Mouse (Mus musculus) intestine, embryonic 15.5 days (tissue): ENCODE results near the gene Serpina3a. TPM values are rescaled to one million over a fixed set of nuclear protein-coding genes. Genes with fewer than 3 reads are reported as not detected.

ENCODE experiments used
- ATAC-seq: fragments of 200-750 bp; cut with Nextera tagmentation; 2 replicates; pipeline ENCODE4 v1.8.0; 2017; ENCODE audit warnings: moderate TSS enrichment, moderate library complexity
- H3K27ac ChIP-seq: fragments of 300-500 bp; sonication (generic); 2 replicates; pipeline ENCODE4 v1.5.1; 2015; ENCODE audit warnings: mild to moderate bottlenecking, inconsistent platforms
- H3K27me3 ChIP-seq: fragments of 300-500 bp; sonication (generic); replicated peaks from 2 replicates; pipeline ENCODE4 v1.6.1; 2015; ENCODE audit warnings: inconsistent platforms
- H3K36me3 ChIP-seq: fragments of 300-500 bp; sonication (generic); 2 replicates; pipeline ENCODE4 v1.6.1; 2015; ENCODE audit warnings: inconsistent platforms
- H3K4me1 ChIP-seq: fragments of 300-500 bp; sonication (generic); replicated peaks from 2 replicates; pipeline ENCODE4 v1.6.1; 2015; ENCODE audit warnings: inconsistent platforms
- H3K4me2 ChIP-seq: fragments of 300-500 bp; sonication (generic); replicated peaks from 2 replicates; pipeline ENCODE4 v1.6.1; 2015; ENCODE audit warnings: mild to moderate bottlenecking, inconsistent platforms
- H3K4me3 ChIP-seq: fragments of 300-500 bp; sonication (generic); replicated peaks from 2 replicates; pipeline ENCODE4 v1.5.1; 2015; ENCODE audit warnings: inconsistent platforms
- H3K9ac ChIP-seq: fragments of 300-500 bp; sonication (generic); 2 replicates; pipeline ENCODE4 v1.6.1; 2015; ENCODE audit warnings: inconsistent platforms
- H3K9me3 ChIP-seq: fragments of 300-500 bp; sonication (generic); 2 replicates; pipeline ENCODE4 v1.6.1; 2016; ENCODE audit warnings: inconsistent platforms
- WGBS: fragments of 180-500 bp; shearing (Covaris S2); methylation state at CpG from one replicate; pipeline ENCODE4 v1.1.7; 2015; 5-methylcytosine and 5-hydroxymethylcytosine counted together
- polyA plus RNA-seq: library from polyadenylated mRNA; unstranded; fragments of >200 nt; fragmentation: Nextera tagmentation; extraction: Ambion mirVana; gene quantifications from 2 replicates; pipeline ENCODE4 v1.2.1, GENCODE M21; 2015

The Serpina3a gene
- polyA plus RNA-seq, 1 experiment from 2014 or later: not detected

- no peak for ATAC-seq
These were observed 4.0 kb upstream of the Serpina3a start for GRCm38 (mm10) chr12:104108507-104108906.

GRCm38 (mm10) chr12:104114921-104115579, 2.5 kb downstream of the Serpina3a start:
- no peak overlapping the region for H3K9ac ChIP-seq
- no peaks in the 10 kb centered on the region for H3K4me1 ChIP-seq
- H3K9me3 ChIP-seq: no peaks in the 10 kb centered on the region
- H3K4me3 ChIP-seq: no peak overlapping the region
- no peaks in the 10 kb centered on the region for H3K27me3 ChIP-seq
- ATAC-seq: no peak
- WGBS: 46% methylated on average over 3 of the region's 3 CpGs
- H3K27ac ChIP-seq: no peak overlapping the region
- H3K4me2 ChIP-seq: no peak overlapping the region
- no peaks in the 10 kb centered on the region for H3K36me3 ChIP-seq

More at GRCm38 (mm10) chr12:104108507-104108906, 4.0 kb upstream of the Serpina3a start:
- H3K9me3 ChIP-seq: no peaks in the 10 kb centered on the region
- no peaks in the 10 kb centered on the region for H3K4me1 ChIP-seq
- H3K36me3 ChIP-seq: no peaks in the 10 kb centered on the region
- H3K4me3 ChIP-seq: no peak overlapping the region
- H3K27me3 ChIP-seq: no peaks in the 10 kb centered on the region
- H3K4me2 ChIP-seq: no peak overlapping the region
- H3K27ac ChIP-seq: no peak overlapping the region
- H3K9ac ChIP-seq: no peak overlapping the region
- WGBS: 75% methylated on average over 2 of the region's 2 CpGs

GRCm38 (mm10) chr12:104123097-104123496, 10.6 kb downstream of the Serpina3a start:
- no peak overlapping the region for H3K4me3 ChIP-seq
- H3K9me3 ChIP-seq: no peaks in the 10 kb centered on the region
- no peak for ATAC-seq
- WGBS: 82% methylated on average over 1 of the region's 1 CpGs
- no peaks in the 10 kb centered on the region for H3K4me1 ChIP-seq
- H3K9ac ChIP-seq: no peak overlapping the region
- no peak overlapping the region for H3K4me2 ChIP-seq
- H3K27ac ChIP-seq: no peak overlapping the region
- H3K27me3 ChIP-seq: no peaks in the 10 kb centered on the region
- no peaks in the 10 kb centered on the region for H3K36me3 ChIP-seq

- no peak overlapping the region for H3K4me2 ChIP-seq
- H3K4me3 ChIP-seq: no peak overlapping the region
- H3K4me1 ChIP-seq: no peaks in the 10 kb centered on the region
- no peak overlapping the region for H3K9ac ChIP-seq
- H3K9me3 ChIP-seq: no peaks in the 10 kb centered on the region
- 77% methylated on average over 2 of the region's 2 CpGs for WGBS
- no peak overlapping the region for H3K27ac ChIP-seq
- H3K27me3 ChIP-seq: no peaks in the 10 kb centered on the region
- H3K36me3 ChIP-seq: no peaks in the 10 kb centered on the region
- no peak for ATAC-seq
These were observed 11.5 kb downstream of the Serpina3a start for GRCm38 (mm10) chr12:104123996-104124395.

GRCm38 (mm10) chr12:104125021-104125560, 12.6 kb downstream of the Serpina3a start:
- H3K4me1 ChIP-seq: no peaks in the 10 kb centered on the region
- no peak overlapping the region for H3K4me3 ChIP-seq
- H3K9ac ChIP-seq: no peak overlapping the region
- H3K27me3 ChIP-seq: no peaks in the 10 kb centered on the region
- ATAC-seq: no peak
- H3K9me3 ChIP-seq: no peaks in the 10 kb centered on the region
- H3K36me3 ChIP-seq: no peaks in the 10 kb centered on the region
- H3K4me2 ChIP-seq: no peak overlapping the region
- H3K27ac ChIP-seq: no peak overlapping the region
- 74% methylated on average over 5 of the region's 5 CpGs for WGBS

GRCm38 (mm10) chr12:104127696-104128095, 15.2 kb downstream of the Serpina3a start, which contains the start of gene Serpina3b:
Gene Serpina3b (plus strand): TSS chr12:104127996.
- Histone ChIP-seq H3K9ac (no peak within 1 kb of the TSS), H3K4me1 (no peaks in the 10 kb centered on the region), H3K36me3 (no peaks in the 10 kb centered on the region), H3K27ac (no peak within 1 kb of the TSS), H3K4me3 (no peak within 1 kb of the TSS), H3K4me2 (no peak within 1 kb of the TSS), H3K9me3 (no peaks in the 10 kb centered on the region), H3K27me3 (no peaks in the 10 kb centered on the region)
- ATAC-seq: no peak
- WGBS: 72% methylated on average over 5 of the region's 5 CpGs

- Histone ChIP-seq H3K4me3 (no peak overlapping the region), H3K9me3 (no peaks in the 10 kb centered on the region), H3K4me2 (no peak overlapping the region), H3K36me3 (no peaks in the 10 kb centered on the region), H3K27me3 (no peaks in the 10 kb centered on the region), H3K4me1 (no peaks in the 10 kb centered on the region), H3K27ac (no peak overlapping the region), H3K9ac (no peak overlapping the region)
- no peak for ATAC-seq
These were observed 18.5 kb downstream of the Serpina3a start for GRCm38 (mm10) chr12:104131041-104131440.

- 78% methylated on average over 2 of the region's 2 CpGs for WGBS
- ATAC-seq: no peak
- no peaks in the 10 kb centered on the region for H3K27me3 ChIP-seq
- no peak overlapping the region for H3K4me2 ChIP-seq
- H3K4me3 ChIP-seq: no peak overlapping the region
- no peaks in the 10 kb centered on the region for H3K4me1 ChIP-seq
- no peak overlapping the region for H3K9ac ChIP-seq
- no peak overlapping the region for H3K27ac ChIP-seq
- H3K36me3 ChIP-seq: no peaks in the 10 kb centered on the region
- no peaks in the 10 kb centered on the region for H3K9me3 ChIP-seq
These were observed 25.7 kb downstream of the Serpina3a start for GRCm38 (mm10) chr12:104138216-104138615.

- WGBS: 83% methylated on average over 4 of the region's 4 CpGs
- H3K27me3 ChIP-seq: no peaks in the 10 kb centered on the region
- H3K4me3 ChIP-seq: no peak overlapping the region
- no peaks in the 10 kb centered on the region for H3K36me3 ChIP-seq
- no peak; the same call in 1 of the 2 replicates for ATAC-seq
- no peaks in the 10 kb centered on the region for H3K4me1 ChIP-seq
- no peak overlapping the region for H3K9ac ChIP-seq
- H3K27ac ChIP-seq: no peak overlapping the region
- H3K9me3 ChIP-seq: no peaks in the 10 kb centered on the region
- no peak overlapping the region for H3K4me2 ChIP-seq
These were observed 28.1 kb downstream of the Serpina3a start for GRCm38 (mm10) chr12:104140543-104141103.

- H3K9me3 ChIP-seq: no peaks in the 10 kb centered on the region
- no peak overlapping the region for H3K27ac ChIP-seq
- no peaks in the 10 kb centered on the region for H3K27me3 ChIP-seq
- no peaks in the 10 kb centered on the region for H3K36me3 ChIP-seq
- no peak overlapping the region for H3K9ac ChIP-seq
- WGBS: 85% methylated on average over 1 of the region's 1 CpGs
- no peak overlapping the region for H3K4me3 ChIP-seq
- no peak for ATAC-seq
- H3K4me1 ChIP-seq: no peaks in the 10 kb centered on the region
- H3K4me2 ChIP-seq: no peak overlapping the region
These were observed 29.0 kb downstream of the Serpina3a start for GRCm38 (mm10) chr12:104141506-104141905.

- Histone ChIP-seq H3K9me3 (no peaks in the 10 kb centered on the region), H3K9ac (no peak overlapping the region), H3K27me3 (no peaks in the 10 kb centered on the region), H3K4me3 (no peak overlapping the region), H3K36me3 (no peaks in the 10 kb centered on the region), H3K4me2 (no peak overlapping the region), H3K4me1 (no peaks in the 10 kb centered on the region), H3K27ac (no peak overlapping the region)
- ATAC-seq: no peak
- WGBS: 59% methylated on average over 1 of the region's 1 CpGs
These were observed 29.9 kb downstream of the Serpina3a start for GRCm38 (mm10) chr12:104142427-104142826.

GRCm38 (mm10) chr12:104143286-104143685, 30.8 kb downstream of the Serpina3a start:
- ATAC-seq: no peak
- Histone ChIP-seq H3K27ac (no peak overlapping the region), H3K4me3 (no peak overlapping the region), H3K4me1 (no peaks in the 10 kb centered on the region), H3K9ac (no peak overlapping the region), H3K9me3 (no peaks in the 10 kb centered on the region), H3K36me3 (no peaks in the 10 kb centered on the region), H3K4me2 (no peak overlapping the region), H3K27me3 (no peaks in the 10 kb centered on the region)
- WGBS: 51% methylated on average over 1 of the region's 1 CpGs

- no peak overlapping the region for H3K9ac ChIP-seq
- ATAC-seq: no peak
- 81% methylated on average over 2 of the region's 2 CpGs for WGBS
These were observed 33.0 kb downstream of the Serpina3a start for GRCm38 (mm10) chr12:104145571-104145970.

More at GRCm38 (mm10) chr12:104145571-104145970, 33.0 kb downstream of the Serpina3a start:
- no peaks in the 10 kb centered on the region for H3K36me3 ChIP-seq
- no peak overlapping the region for H3K4me3 ChIP-seq
- H3K4me2 ChIP-seq: no peak overlapping the region
- H3K9me3 ChIP-seq: no peaks in the 10 kb centered on the region
- H3K4me1 ChIP-seq: no peaks in the 10 kb centered on the region
- H3K27ac ChIP-seq: no peak overlapping the region
- no peaks in the 10 kb centered on the region for H3K27me3 ChIP-seq
